In genomic region chr12:8298361-8299142, GRCm38 (mm10) we compare ENCODE assay signal across 9 mouse cellular contexts. TPM values are rescaled to one million over a fixed set of nuclear protein-coding genes. Genes with fewer than 3 reads are reported as not detected.
DNase-seq lines count a peak whose midpoint lies in the region; ATAC-seq and TF ChIP-seq lines count a peak whose summit lies in the region.
"Had no signal": no experiment of that assay in that cellular context is flagged by ENCODE, and none has a peak within 500 bp of the region (broad histone marks: within the 10 kb centered on the region; RNA-seq: fewer than 3 reads in every experiment).

No protein-coding gene starts in this region.

- peak overlapping the region; percentile 54 to 62; a peak in 3 of 4 replicates for H3K4me3 ChIP-seq in ES-E14 (ENCODE audit: insufficient read depth in 1 of 2, low read depth in 1 of 2, low read length in 2 of 2, poor library complexity in 1 of 2, severe bottlenecking in 1 of 2)
- H3K4me3 ChIP-seq in hindbrain, embryonic 10.5 days: peak overlapping the region; percentile 56
- H3K4me3 ChIP-seq in midbrain, embryonic 11.5 days (ENCODE audit: low read depth, low read length): peak overlapping the region; percentile 31

- intact Hi-C loops in left cerebral cortex, postnatal 4 days (cut with DNase I): no loop called here

- 1% methylated on average over 85 of the region's 85 CpGs for WGBS in hindbrain, embryonic 10.5 days
- under 1% methylated on average over 82 of the region's 85 CpGs for WGBS in midbrain, embryonic 11.5 days

- DNase-seq in heart, adult 11 months: peak; percentile 86
- no peak for DNase-seq in heart, adult 8-10 months (ENCODE audit: low spot score)
- no peak for DNase-seq in ES-E14 (ENCODE audit: low read depth, low spot score)
- DNase-seq in hindbrain, embryonic 10.5 days (ENCODE audit: low spot score): peak; percentile 55
- DNase-seq in midbrain, embryonic 11.5 days (ENCODE audit: low spot score, missing footprints): peak; percentile 95
- DNase-seq in left cerebral cortex, postnatal 4 days: no peak
- no peak for DNase-seq in B cell, adult 2 months
- DNase-seq: right cerebral cortex, adult 18-20 months had no signal

- peak overlapping the region; percentile 49 for H3K4me2 ChIP-seq in midbrain, embryonic 11.5 days

- H3K9ac ChIP-seq in ES-E14 (ENCODE audit: insufficient read depth, low read depth, low read length, poor library complexity, severe bottlenecking): peak overlapping the region; percentile 40
- H3K9ac ChIP-seq in midbrain, embryonic 11.5 days (ENCODE audit: low read length): peak overlapping the region; percentile 33; the same call in 1 of the 2 replicates

- no peaks in the 10 kb centered on the region for H3K36me3 ChIP-seq in ES-E14 (ENCODE audit: control insufficient read depth, insufficient read depth, low read length, poor library complexity, severe bottlenecking)
- no peaks in the 10 kb centered on the region for H3K36me3 ChIP-seq in hindbrain, embryonic 10.5 days
- no peaks in the 10 kb centered on the region for H3K36me3 ChIP-seq in midbrain, embryonic 11.5 days (ENCODE audit: control insufficient read depth, insufficient read depth, low read length)

- in situ Hi-C loops in ES-E14 (cut with MboI; ENCODE audit: low sequenced_read_pairs in 2 of 2, unreplicated experiment in 2 of 2): loop anchor here (25.0 kb wide), 2 partner anchors 236 to 1289 kb away; no protein-coding TSS in a partner anchor

- peaks cover 0 to 5% of the 10 kb centered on the region in 2 experiments; a peak in 2 of 4 replicates for H3K4me1 ChIP-seq in ES-E14 (ENCODE audit: control insufficient read depth in 2 of 2, insufficient read depth in 2 of 2, low read length in 2 of 2, poor library complexity in 1 of 2)
- H3K4me1 ChIP-seq in hindbrain, embryonic 10.5 days (replicated peaks): peaks cover 40% of the 10 kb centered on the region
- peaks cover 16% of the 10 kb centered on the region for H3K4me1 ChIP-seq in midbrain, embryonic 11.5 days (ENCODE audit: control insufficient read depth, insufficient read depth, low read length)

- peak; percentile 17 for ATAC-seq in midbrain, embryonic 11.5 days (ENCODE audit: low FRiP score)
- no peak for ATAC-seq in inflammation-experienced regulatory T-cells, adult 6 months

- H3K27ac ChIP-seq in ES-E14 (ENCODE audit: insufficient read depth, low read depth, low read length, poor library complexity, severe bottlenecking): no peak overlapping the region
- H3K27ac ChIP-seq in hindbrain, embryonic 10.5 days: peak overlapping the region; percentile 62
- H3K27ac ChIP-seq in midbrain, embryonic 11.5 days (ENCODE audit: low read depth, low read length): no peak overlapping the region

- H3K9me3 ChIP-seq in ES-E14 (ENCODE audit: control insufficient read depth, insufficient read depth, low read depth, low read length): no peaks in the 10 kb centered on the region
- no peaks in the 10 kb centered on the region for H3K9me3 ChIP-seq in hindbrain, embryonic 10.5 days
- H3K9me3 ChIP-seq in midbrain, embryonic 11.5 days (ENCODE audit: control insufficient read depth, low read length): no peaks in the 10 kb centered on the region

- H3K27me3 ChIP-seq in hindbrain, embryonic 10.5 days (ENCODE audit: insufficient read depth, poor library complexity, severe bottlenecking): peaks cover 100% of the 10 kb centered on the region
- peaks cover 80% of the 10 kb centered on the region for H3K27me3 ChIP-seq in midbrain, embryonic 11.5 days (ENCODE audit: control insufficient read depth, insufficient read depth, low read length)

TF ChIP-seq in ES-E14, 5 proteins besides CTCF, POLR2A, EP300 and RAD21:
- TF ChIP-seq MAFK (IDR thresholded peaks at IDR 0.05; ENCODE audit: insufficient read depth, low read depth, low read length) (no peak), CHD2 (IDR thresholded peaks at IDR 0.05; ENCODE audit: low read depth, low read length) (no peak), ZC3H11A (IDR thresholded peaks at IDR 0.05; ENCODE audit: borderline replicate concordance, low read depth, low read length) (no peak), ZNF384 (IDR thresholded peaks at IDR 0.05; ENCODE audit: low read depth, low read length) (no peak), HCFC1 (IDR thresholded peaks at IDR 0.05; ENCODE audit: borderline replicate concordance, insufficient read depth, low read length) (no peak)

RNA-seq across cellular contexts. Expression of gene Gdf7, which starts 3.2 kb away (rescaled TPM):
- total RNA-seq in heart, adult 8-10 months (2022): under 1 TPM; 0.37 to 0.78 (median 0.38) TPM
- 0.71 and 1.7 TPM in 2 replicates for total RNA-seq in ES-E14 (2012; rRNA removed)
- polyA plus RNA-seq in hindbrain, embryonic 10.5 days (2016; fragmentation: Nextera tagmentation; extraction: Ambion mirVana): 0.81 and 1.9 TPM in 2 replicates
- polyA plus RNA-seq in midbrain, embryonic 11.5 days (2014; fragmentation: Nextera tagmentation; extraction: Ambion mirVana): 0.26 and 0.64 TPM in 2 replicates
- total RNA-seq in left cerebral cortex, postnatal 4 days (2021): not detected
- not detected for polyA plus RNA-seq in inflammation-experienced regulatory T-cells, adult 6 months (2017; shearing (Covaris generic))

RNA-seq across cellular contexts. Expression of gene Hs1bp3, which starts 14.7 kb away (rescaled TPM):
- 10 to 100 TPM; 13.9 to 20.3 (median 17.1) TPM for total RNA-seq in heart, adult 8-10 months (2022)
- 7.7 and 7.9 TPM in 2 replicates for total RNA-seq in ES-E14 (2012; rRNA removed)
- polyA plus RNA-seq in hindbrain, embryonic 10.5 days (2016; fragmentation: Nextera tagmentation; extraction: Ambion mirVana): 14.2 and 16.7 TPM in 2 replicates
- polyA plus RNA-seq in midbrain, embryonic 11.5 days (2014; fragmentation: Nextera tagmentation; extraction: Ambion mirVana): 7.2 and 7.4 TPM in 2 replicates
- 10 to 100 TPM; 10.3 to 11.0 TPM for total RNA-seq in left cerebral cortex, postnatal 4 days (2021)
- polyA plus RNA-seq in inflammation-experienced regulatory T-cells, adult 6 months (2017; shearing (Covaris generic)): 1 to 10 TPM; 2.7 to 5.2 (median 5.1) TPM

Comparison
In these comparisons a context has a peak if more than half of its experiments do, and no peak if none do; other contexts are left out.
1. DNase-seq: peak in heart, adult 11 months (single experiment), hindbrain, embryonic 10.5 days (single experiment) and midbrain, embryonic 11.5 days (single experiment); none in heart, adult 8-10 months (single experiment), ES-E14 (single experiment), left cerebral cortex, postnatal 4 days (single experiment) and B cell, adult 2 months (0 of 2).
2. Peak in every context shown above with its lines, with median percentiles within 50 percentile points of each other: H3K4me3 ChIP-seq.